Mouse (Mus musculus): Measurements from ENCODE around the gene Ppp1r3g. TPM values are rescaled to one million over a fixed set of nuclear protein-coding genes. Genes with fewer than 3 reads are reported as not detected.

Ppp1r3g gene
- polyA plus RNA-seq, 1 experiment from 2014 or later: 5.1 TPM

- no peak overlapping the region for H3K4me2 ChIP-seq
- H3K4me1 ChIP-seq (replicated peaks): peaks cover 53% of the 10 kb centered on the region
- H3K9me3 ChIP-seq (replicated peaks): no peaks in the 10 kb centered on the region
- no peaks in the 10 kb centered on the region for H3K36me3 ChIP-seq
- no peak overlapping the region for H3K4me3 ChIP-seq
- no peak for ATAC-seq (replicated peaks; ENCODE audit: insufficient number of reproducible peaks, insufficient read depth, low FRiP score, low read depth)
- H3K27ac ChIP-seq: peak overlapping the region; percentile 69
- WGBS: 72% methylated on average over 3 of the region's 3 CpGs
- no peak overlapping the region for H3K9ac ChIP-seq
- H3K27me3 ChIP-seq: no peaks in the 10 kb centered on the region
Observed at GRCm38 (mm10) chr13:35995231-35995630, 36.6 kb downstream of the Ppp1r3g start.

- Histone ChIP-seq H3K4me1 (replicated peaks) (peaks cover 53% of the 10 kb centered on the region), H3K27me3 (no peaks in the 10 kb centered on the region), H3K27ac (peak overlapping the region; percentile 69), H3K9me3 (replicated peaks) (no peaks in the 10 kb centered on the region), H3K4me3 (no peak overlapping the region), H3K36me3 (no peaks in the 10 kb centered on the region), H3K9ac (no peak overlapping the region), H3K4me2 (no peak overlapping the region)
- 28% methylated on average over 2 of the region's 2 CpGs for WGBS
- ATAC-seq (replicated peaks; ENCODE audit: insufficient number of reproducible peaks, insufficient read depth, low FRiP score, low read depth): peak; percentile 7; the same call in 1 of the 2 replicates
Observed at GRCm38 (mm10) chr13:35995696-35996426, 37.2 kb downstream of the Ppp1r3g start.

DNA sequence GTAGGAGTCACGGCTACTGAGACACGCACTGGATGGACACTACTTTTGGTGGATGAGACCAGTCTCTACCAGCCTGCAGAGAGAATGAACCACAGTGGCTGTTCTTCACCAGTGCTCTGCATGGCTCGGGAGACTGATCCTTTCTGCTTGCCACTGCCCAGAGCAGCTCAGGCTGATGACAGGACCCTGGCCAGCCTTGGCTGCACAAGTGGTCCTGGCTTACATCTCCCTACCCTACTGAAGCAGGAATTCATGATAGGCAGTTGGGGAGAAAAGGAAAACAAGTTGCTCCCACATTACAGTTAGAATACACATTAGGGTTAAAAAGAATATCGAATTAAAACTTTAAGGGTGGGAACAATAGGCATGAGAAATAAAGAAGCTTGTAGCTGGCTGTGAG is 39.0 kb downstream of the Ppp1r3g start:
- 58% methylated on average over 4 of the region's 4 CpGs for WGBS
- Histone ChIP-seq H3K36me3 (no peaks in the 10 kb centered on the region), H3K27ac (peak overlapping the region; percentile 70), H3K4me1 (replicated peaks) (peaks cover 53% of the 10 kb centered on the region), H3K4me2 (no peak overlapping the region), H3K4me3 (no peak overlapping the region), H3K27me3 (no peaks in the 10 kb centered on the region), H3K9me3 (replicated peaks) (no peaks in the 10 kb centered on the region), H3K9ac (no peak overlapping the region)
- no peak; the same call in 1 of the 2 replicates for ATAC-seq (replicated peaks; ENCODE audit: insufficient number of reproducible peaks, insufficient read depth, low FRiP score, low read depth)

DNA sequence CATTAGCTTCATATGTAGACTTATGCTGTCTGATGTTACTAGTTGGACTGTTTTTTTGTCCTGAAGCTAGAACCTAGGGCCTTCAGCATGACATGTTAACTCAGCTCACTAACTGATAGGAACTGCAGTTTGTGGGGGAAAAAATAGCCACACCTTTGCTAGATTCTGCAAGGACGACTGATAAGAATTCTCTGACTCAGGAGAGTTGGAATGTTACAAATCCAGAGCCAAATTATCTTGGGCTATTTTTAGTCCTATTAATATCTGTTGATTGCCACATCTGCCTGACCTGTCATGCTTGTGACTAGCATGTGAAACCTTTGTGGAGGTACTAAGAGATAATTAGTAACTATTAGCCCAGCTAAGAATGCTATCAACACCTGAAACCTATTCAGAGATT is 42.2 kb downstream of the Ppp1r3g start:
- ATAC-seq (replicated peaks; ENCODE audit: insufficient number of reproducible peaks, insufficient read depth, low FRiP score, low read depth): no peak
- WGBS: 38% methylated on average over 1 of the region's 1 CpGs

DNA sequence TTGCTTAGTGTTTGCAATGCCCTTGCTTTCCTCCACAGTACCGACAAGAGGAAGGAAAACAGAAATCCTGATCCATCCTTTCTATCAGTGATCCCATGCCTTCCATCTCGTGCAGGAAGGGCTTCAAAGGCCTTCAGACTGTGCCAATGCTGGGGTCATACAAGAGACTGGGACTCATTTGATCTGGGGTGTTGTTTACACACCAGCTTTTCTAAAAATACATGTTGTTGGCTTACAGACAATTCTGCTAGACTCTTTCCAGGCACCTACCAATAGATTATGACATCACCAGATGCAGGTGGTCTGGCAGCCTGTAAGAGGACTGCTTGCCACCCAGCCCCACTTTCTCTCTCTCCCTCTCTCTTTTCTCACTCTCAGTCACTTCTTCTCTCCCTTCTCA is 51.3 kb downstream of the Ppp1r3g start:
- H3K36me3 ChIP-seq: no peaks in the 10 kb centered on the region
- no peak overlapping the region for H3K9ac ChIP-seq
- H3K9me3 ChIP-seq (replicated peaks): no peaks in the 10 kb centered on the region
- peaks cover 13% of the 10 kb centered on the region for H3K4me1 ChIP-seq (replicated peaks)
- H3K27ac ChIP-seq: peak overlapping the region; percentile 56
- no peak overlapping the region for H3K4me3 ChIP-seq
- H3K4me2 ChIP-seq: no peak overlapping the region
- no peak for ATAC-seq (replicated peaks; ENCODE audit: insufficient number of reproducible peaks, insufficient read depth, low FRiP score, low read depth)
- H3K27me3 ChIP-seq: no peaks in the 10 kb centered on the region
- 37% methylated on average over 2 of the region's 2 CpGs for WGBS

More for the DNA sequence above, 42.2 kb downstream of the Ppp1r3g start:
- Histone ChIP-seq H3K9ac (no peak overlapping the region), H3K4me3 (no peak overlapping the region), H3K27ac (no peak overlapping the region), H3K36me3 (no peaks in the 10 kb centered on the region), H3K9me3 (replicated peaks) (no peaks in the 10 kb centered on the region), H3K4me2 (no peak overlapping the region), H3K4me1 (replicated peaks) (peaks cover 33% of the 10 kb centered on the region), H3K27me3 (no peaks in the 10 kb centered on the region)

- Histone ChIP-seq H3K4me1 (replicated peaks) (peaks cover 33% of the 10 kb centered on the region), H3K27me3 (no peaks in the 10 kb centered on the region), H3K36me3 (no peaks in the 10 kb centered on the region), H3K9ac (no peak overlapping the region), H3K27ac (no peak overlapping the region), H3K4me3 (no peak overlapping the region), H3K4me2 (no peak overlapping the region), H3K9me3 (replicated peaks) (no peaks in the 10 kb centered on the region)
- ATAC-seq (replicated peaks; ENCODE audit: insufficient number of reproducible peaks, insufficient read depth, low FRiP score, low read depth): no peak
- WGBS: 61% methylated on average over 3 of the region's 3 CpGs
Observed at GRCm38 (mm10) chr13:36015636-36016035, 57.0 kb downstream of the Ppp1r3g start.

- H3K9ac ChIP-seq: no peak overlapping the region
- H3K27ac ChIP-seq: no peak overlapping the region; the same call in 1 of the 2 replicates
- no peak for ATAC-seq (replicated peaks; ENCODE audit: insufficient number of reproducible peaks, insufficient read depth, low FRiP score, low read depth)
- no peak overlapping the region for H3K4me2 ChIP-seq
- H3K4me1 ChIP-seq (replicated peaks): peaks cover 33% of the 10 kb centered on the region
- H3K9me3 ChIP-seq (replicated peaks): no peaks in the 10 kb centered on the region
- 33% methylated on average over 2 of the region's 2 CpGs for whole genome bisulfite sequencing
- H3K27me3 ChIP-seq: no peaks in the 10 kb centered on the region
- no peak overlapping the region for H3K4me3 ChIP-seq
- no peaks in the 10 kb centered on the region for H3K36me3 ChIP-seq
Observed at GRCm38 (mm10) chr13:36018017-36018416, 59.4 kb downstream of the Ppp1r3g start.

DNA sequence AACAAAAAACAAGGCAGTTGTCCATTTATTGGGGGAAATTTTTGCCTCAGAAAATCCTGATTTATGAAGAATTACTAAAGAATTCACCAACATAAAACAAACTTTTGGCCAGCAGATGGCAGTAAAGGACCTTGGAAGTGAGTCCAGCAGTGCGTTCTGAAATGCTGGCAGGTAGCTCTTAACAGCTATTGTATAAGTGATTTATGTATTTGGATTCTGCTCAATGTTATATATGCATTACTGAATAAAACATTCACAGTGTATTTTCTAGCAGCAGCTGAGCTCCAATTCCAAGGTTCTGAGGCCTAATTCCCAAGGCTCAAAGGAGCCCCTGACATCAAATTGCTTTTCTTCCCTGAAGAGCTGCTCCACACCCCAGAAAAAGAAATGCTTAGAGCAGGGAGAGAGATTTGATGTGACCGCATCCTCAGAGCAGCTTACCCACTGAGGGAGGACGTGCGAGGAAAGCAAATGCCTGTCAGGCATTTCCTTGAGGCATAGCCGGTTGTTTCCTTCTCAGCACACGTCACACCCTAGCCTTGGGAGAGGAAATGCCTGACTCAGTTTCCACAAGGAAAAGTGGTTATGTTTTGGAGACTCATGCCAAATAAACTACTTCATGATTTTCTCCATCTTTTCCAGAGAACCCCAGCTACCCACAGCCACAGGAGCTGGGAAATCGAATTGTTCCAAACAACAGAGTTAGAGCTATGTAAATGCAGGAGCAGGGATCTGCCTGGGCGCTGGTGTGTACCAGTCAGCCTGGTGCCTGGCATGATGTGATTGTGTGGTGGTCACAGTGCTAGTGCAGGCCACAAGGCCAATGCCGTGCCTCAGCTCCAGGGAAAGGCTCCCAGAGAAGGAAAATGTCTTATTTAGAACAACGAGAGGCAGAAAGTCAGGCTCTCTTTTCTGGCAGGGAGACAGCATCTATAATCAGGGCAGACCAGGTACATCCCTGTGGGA is 61.0 kb downstream of the Ppp1r3g start:
- Histone ChIP-seq H3K4me2 (no peak overlapping the region), H3K9ac (no peak overlapping the region), H3K36me3 (no peaks in the 10 kb centered on the region), H3K4me3 (no peak overlapping the region), H3K9me3 (replicated peaks) (no peaks in the 10 kb centered on the region), H3K27me3 (no peaks in the 10 kb centered on the region), H3K27ac (no peak overlapping the region), H3K4me1 (replicated peaks) (peaks cover 31% of the 10 kb centered on the region)
- ATAC-seq (replicated peaks; ENCODE audit: insufficient number of reproducible peaks, insufficient read depth, low FRiP score, low read depth): no peak
- 57% methylated on average over 10 of the region's 10 CpGs for WGBS

Other genes starting within 250 kb of the Ppp1r3g start
- gene Rpp40, start 52.5 kb upstream of the Ppp1r3g start, polyA plus RNA-seq (2015; fragmentation: Nextera tagmentation; extraction: Ambion mirVana): 8.5 and 8.6 TPM in 2 replicates
- gene Fars2, start 158.6 kb downstream of the Ppp1r3g start, polyA plus RNA-seq (2015; fragmentation: Nextera tagmentation; extraction: Ambion mirVana): 57.1 and 59.1 TPM in 2 replicates
- 22.7 and 26.2 TPM in 2 replicates for gene Lyrm4, start 158.7 kb downstream of the Ppp1r3g start, polyA plus RNA-seq (2015; fragmentation: Nextera tagmentation; extraction: Ambion mirVana)